Mouse (Mus musculus): ENCODE measurements around the gene Adarb1. TPM values are rescaled to one million over a fixed set of nuclear protein-coding genes. Genes with fewer than 3 reads are reported as not detected.

The Adarb1 gene
- polyA plus RNA-seq, 1 experiment from 2014 or later: 6.2 TPM

DNA sequence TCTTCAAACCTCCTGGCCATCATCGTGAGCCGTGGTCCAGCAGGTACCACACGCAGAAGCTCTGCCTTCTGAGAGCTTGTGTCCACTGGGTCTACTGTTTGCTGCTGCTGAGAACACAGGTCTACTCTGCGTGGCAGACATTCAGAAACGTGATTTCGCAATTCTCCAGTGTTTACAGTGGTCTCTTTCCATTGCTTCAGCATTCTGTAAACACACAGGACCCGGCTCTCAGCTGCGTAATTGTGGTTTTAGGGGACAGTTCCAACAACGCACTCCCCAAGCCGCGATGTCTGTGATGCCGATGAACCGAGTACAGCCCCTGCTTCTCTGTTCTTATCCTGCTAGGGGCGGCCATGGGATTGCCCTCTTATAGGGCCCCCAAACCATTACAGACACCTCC lies 175.2 kb downstream of the Adarb1 start:
- no peak overlapping the region for H3K4me2 ChIP-seq (ENCODE audit: low read depth, low read length, severe bottlenecking)
- no peaks in the 10 kb centered on the region for H3K27me3 ChIP-seq (ENCODE audit: control insufficient read depth, insufficient read depth, low read length)
- no peaks in the 10 kb centered on the region for H3K9me3 ChIP-seq (ENCODE audit: control insufficient read depth, low read length)
- H3K36me3 ChIP-seq (ENCODE audit: control insufficient read depth, insufficient read depth, low read length): no peaks in the 10 kb centered on the region
- no peak overlapping the region for H3K9ac ChIP-seq (ENCODE audit: low read length)
- H3K4me3 ChIP-seq (ENCODE audit: low read depth, low read length): no peak overlapping the region
- ATAC-seq (replicated peaks; ENCODE audit: low FRiP score) (no peak), DNase-seq (ENCODE audit: low spot score) (no peak)
- H3K4me1 ChIP-seq (replicated peaks; ENCODE audit: control insufficient read depth, insufficient read depth, low read length): no peaks in the 10 kb centered on the region
- no peak overlapping the region for H3K27ac ChIP-seq (ENCODE audit: low read depth, low read length)
- 94% methylated on average over 14 of the region's 14 CpGs for WGBS

GRCm38 (mm10) chr10:77242396-77242795 lies 175.7 kb downstream of the Adarb1 start:
- WGBS: 88% methylated on average over 3 of the region's 3 CpGs
- Histone ChIP-seq H3K4me3 (ENCODE audit: low read depth, low read length) (no peak overlapping the region), H3K9me3 (ENCODE audit: control insufficient read depth, low read length) (no peaks in the 10 kb centered on the region), H3K27me3 (ENCODE audit: control insufficient read depth, insufficient read depth, low read length) (no peaks in the 10 kb centered on the region), H3K27ac (ENCODE audit: low read depth, low read length) (no peak overlapping the region), H3K36me3 (ENCODE audit: control insufficient read depth, insufficient read depth, low read length) (no peaks in the 10 kb centered on the region), H3K9ac (ENCODE audit: low read length) (no peak overlapping the region), H3K4me2 (ENCODE audit: low read depth, low read length, severe bottlenecking) (no peak overlapping the region), H3K4me1 (replicated peaks; ENCODE audit: control insufficient read depth, insufficient read depth, low read length) (no peaks in the 10 kb centered on the region)
- ATAC-seq (replicated peaks; ENCODE audit: low FRiP score) (no peak), DNase-seq (ENCODE audit: low spot score) (no peak)

DNA sequence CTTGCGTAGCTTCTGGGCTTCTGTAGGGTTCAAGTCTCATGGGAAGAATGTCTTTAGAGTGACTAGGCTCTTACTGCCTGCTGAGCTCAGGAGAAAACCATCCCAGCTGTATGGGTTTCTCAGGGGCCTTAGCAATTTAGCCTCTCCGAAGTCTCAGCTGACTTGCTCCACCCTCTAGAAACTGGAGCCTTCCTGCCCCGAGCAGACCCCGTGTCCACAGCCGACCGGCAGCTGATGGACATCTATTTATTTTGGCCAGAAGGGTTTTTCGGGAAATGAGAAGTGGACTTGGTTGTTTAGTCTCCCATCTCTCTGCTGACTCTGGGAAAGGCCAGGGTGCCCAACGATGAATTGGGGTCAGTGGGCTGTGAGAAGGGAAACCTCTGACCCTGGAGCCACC lies 177.3 kb downstream of the Adarb1 start:
- no peaks in the 10 kb centered on the region for H3K36me3 ChIP-seq (ENCODE audit: control insufficient read depth, insufficient read depth, low read length)
- H3K9ac ChIP-seq (ENCODE audit: low read length): no peak overlapping the region
- WGBS: 87% methylated on average over 8 of the region's 8 CpGs
- H3K27me3 ChIP-seq (ENCODE audit: control insufficient read depth, insufficient read depth, low read length): no peaks in the 10 kb centered on the region
- no peak for DNase-seq (ENCODE audit: low spot score)
- H3K4me2 ChIP-seq (ENCODE audit: low read depth, low read length, severe bottlenecking): no peak overlapping the region
- H3K9me3 ChIP-seq (ENCODE audit: control insufficient read depth, low read length): no peaks in the 10 kb centered on the region
- no peak for ATAC-seq (replicated peaks; ENCODE audit: low FRiP score)
- H3K4me1 ChIP-seq (replicated peaks; ENCODE audit: control insufficient read depth, insufficient read depth, low read length): no peaks in the 10 kb centered on the region
- no peak overlapping the region for H3K27ac ChIP-seq (ENCODE audit: low read depth, low read length)
- H3K4me3 ChIP-seq (ENCODE audit: low read depth, low read length): no peak overlapping the region

Other genes starting within 250 kb of the Adarb1 start
- gene Pofut2, start 159.1 kb downstream of the Adarb1 start, polyA plus RNA-seq (2014; fragmentation: Nextera tagmentation; extraction: Ambion mirVana): 67.0 and 78.0 TPM in 2 replicates
- 40.6 and 41.9 TPM in 2 replicates for gene Fam207a, start 97.5 kb upstream of the Adarb1 start, polyA plus RNA-seq (2014; fragmentation: Nextera tagmentation; extraction: Ambion mirVana)
- 1.2 and 1.3 TPM in 2 replicates for gene Itgb2, start 112.0 kb upstream of the Adarb1 start, polyA plus RNA-seq (2014; fragmentation: Nextera tagmentation; extraction: Ambion mirVana)
- 69.0 and 73.8 TPM in 2 replicates for gene Pttg1ip, start 163.4 kb upstream of the Adarb1 start, polyA plus RNA-seq (2014; fragmentation: Nextera tagmentation; extraction: Ambion mirVana)
- gene Sumo3, start 187.8 kb upstream of the Adarb1 start, polyA plus RNA-seq (2014; fragmentation: Nextera tagmentation; extraction: Ambion mirVana): 336 and 367 TPM in 2 replicates
- not detected in 2 replicates for gene Gm49325, start 187.9 kb upstream of the Adarb1 start, polyA plus RNA-seq (2014; fragmentation: Nextera tagmentation; extraction: Ambion mirVana)
- 76.7 and 78.1 TPM in 2 replicates for gene Ube2g2, start 204.0 kb upstream of the Adarb1 start, polyA plus RNA-seq (2014; fragmentation: Nextera tagmentation; extraction: Ambion mirVana)